Mouse (Mus musculus): ENCODE data around the gene Rnh1. TPM values are rescaled to one million over a fixed set of nuclear protein-coding genes. Genes with fewer than 3 reads are reported as not detected.

The Rnh1 gene
- polyA plus RNA-seq, 1 experiment = 162 TPM

DNA sequence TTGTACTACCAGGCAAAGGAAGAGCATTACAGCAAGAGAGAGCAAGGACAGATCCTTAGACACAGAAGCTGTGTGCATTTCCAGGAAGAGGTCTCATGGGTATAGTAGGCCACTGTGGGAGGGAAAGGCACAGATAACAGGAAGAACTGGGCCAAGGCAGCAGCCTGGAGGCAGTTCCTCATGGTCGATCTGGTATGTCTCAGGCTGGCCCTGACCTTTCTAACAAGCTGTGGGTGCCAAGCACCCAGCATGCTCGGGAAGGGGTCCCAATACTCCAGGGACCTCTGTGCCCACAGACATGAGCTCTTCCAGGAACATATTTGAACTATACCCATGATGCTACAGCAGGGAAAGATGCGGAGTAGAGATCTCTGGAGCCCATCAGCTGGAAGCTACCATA, 31.9 kb upstream of the Rnh1 start:
- Histone ChIP-seq H3K4me3 (ENCODE audit: low read depth, low read length) (no peak overlapping the region), H3K4me1 (ENCODE audit: control insufficient read depth, insufficient read depth, insufficient read length, low read length) (no peaks in the 10 kb centered on the region), H3K36me3 (ENCODE audit: control insufficient read depth, insufficient read depth, low read length) (no peaks in the 10 kb centered on the region), H3K27ac (ENCODE audit: insufficient read depth, low read depth, low read length) (no peak overlapping the region), H3K27me3 (ENCODE audit: control insufficient read depth, insufficient read depth, low read length) (no peaks in the 10 kb centered on the region)
- TF ChIP-seq POLR2A (IDR thresholded peaks at IDR 0.05; ENCODE audit: low read depth, low read length) (no peak), CTCF (IDR thresholded peaks at IDR 0.05; ENCODE audit: extremely low read depth, insufficient read length, insufficient replicate concordance, low read depth, low read length) (no peak)
- WGBS = 56% methylated on average over 3 of the region's 3 CpGs

DNA sequence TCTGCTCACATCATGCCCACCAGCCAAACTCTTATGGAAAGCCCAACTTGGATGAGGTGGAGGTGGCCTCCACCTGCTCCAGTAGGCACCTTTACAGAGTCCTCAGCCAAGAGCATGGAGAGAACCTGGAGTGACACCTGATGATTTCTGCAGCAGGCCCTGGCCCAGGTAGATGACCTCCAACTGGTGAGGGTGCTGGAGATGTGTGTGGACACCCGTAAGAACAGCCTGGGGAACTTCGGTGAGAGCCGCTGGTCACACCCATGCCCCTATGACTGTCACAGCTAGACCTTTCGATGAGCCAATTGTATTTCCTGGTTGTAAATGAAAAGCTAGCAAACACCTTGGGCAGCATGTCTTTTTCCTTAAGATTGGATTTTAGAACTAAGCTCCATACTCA, 25.5 kb upstream of the Rnh1 start:
- WGBS = 49% methylated on average over 4 of the region's 4 CpGs
- H3K4me3 ChIP-seq (ENCODE audit: low read depth, low read length) = no peak overlapping the region
- TF ChIP-seq POLR2A (IDR thresholded peaks at IDR 0.05; ENCODE audit: low read depth, low read length) = no peak
- no peak for TF ChIP-seq CTCF (IDR thresholded peaks at IDR 0.05; ENCODE audit: extremely low read depth, insufficient read length, insufficient replicate concordance, low read depth, low read length)
- H3K27me3 ChIP-seq (ENCODE audit: control insufficient read depth, insufficient read depth, low read length) = no peaks in the 10 kb centered on the region
- H3K27ac ChIP-seq (ENCODE audit: insufficient read depth, low read depth, low read length) = no peak overlapping the region
- peaks cover 11% of the 10 kb centered on the region for H3K4me1 ChIP-seq (ENCODE audit: control insufficient read depth, insufficient read depth, insufficient read length, low read length)
- H3K36me3 ChIP-seq (ENCODE audit: control insufficient read depth, insufficient read depth, low read length) = no peaks in the 10 kb centered on the region

DNA sequence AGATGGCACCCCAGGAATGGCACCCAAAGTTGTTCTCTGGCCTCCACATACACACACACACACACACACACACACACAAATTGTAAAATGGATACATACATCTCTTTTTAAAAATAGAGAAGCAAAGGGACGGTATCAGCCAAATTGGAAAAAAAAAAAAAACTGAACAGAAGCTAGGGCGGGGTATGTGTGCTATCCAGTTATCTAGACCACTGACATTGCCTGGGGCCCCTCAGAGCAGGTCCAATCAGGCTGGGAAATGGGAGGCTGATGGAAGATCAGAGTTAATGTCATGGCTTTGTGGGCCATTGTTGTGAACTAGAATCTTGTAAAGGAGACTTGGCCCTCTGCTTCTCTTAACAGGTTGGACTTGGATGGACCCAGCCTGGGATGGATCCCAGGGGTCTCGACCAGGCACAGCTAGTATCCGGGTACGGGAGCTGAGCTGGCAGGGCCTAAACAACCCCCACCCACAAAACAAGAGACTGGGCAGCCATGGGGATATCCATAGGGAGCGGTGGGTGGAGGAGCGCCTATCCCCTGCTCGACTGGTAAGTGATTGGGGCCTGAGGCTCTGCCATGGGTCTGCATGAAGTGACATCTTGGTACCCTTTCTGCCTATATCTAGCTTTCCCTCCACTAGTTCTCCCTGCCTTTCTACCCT, 24.1 kb upstream of the Rnh1 start:
- TF ChIP-seq CTCF (IDR thresholded peaks at IDR 0.05; ENCODE audit: extremely low read depth, insufficient read length, insufficient replicate concordance, low read depth, low read length) (no peak), POLR2A (IDR thresholded peaks at IDR 0.05; ENCODE audit: low read depth, low read length) (no peak)
- H3K36me3 ChIP-seq (ENCODE audit: control insufficient read depth, insufficient read depth, low read length) = peaks cover 5% of the 10 kb centered on the region
- 98% methylated on average over 8 of the region's 8 CpGs for WGBS

GRCm38 (mm10) chr7:141195754-141196153, 23.1 kb upstream of the Rnh1 start:
- H3K27ac ChIP-seq (ENCODE audit: insufficient read depth, low read depth, low read length) = no peak overlapping the region
- WGBS = 72% methylated on average over 2 of the region's 2 CpGs
- TF ChIP-seq CTCF (IDR thresholded peaks at IDR 0.05; ENCODE audit: extremely low read depth, insufficient read length, insufficient replicate concordance, low read depth, low read length) (no peak), POLR2A (IDR thresholded peaks at IDR 0.05; ENCODE audit: low read depth, low read length) (no peak)
- H3K36me3 ChIP-seq (ENCODE audit: control insufficient read depth, insufficient read depth, low read length) = peaks cover 15% of the 10 kb centered on the region
- H3K4me3 ChIP-seq (ENCODE audit: low read depth, low read length) = no peak overlapping the region
- H3K27me3 ChIP-seq (ENCODE audit: control insufficient read depth, insufficient read depth, low read length) = no peaks in the 10 kb centered on the region
- H3K4me1 ChIP-seq (ENCODE audit: control insufficient read depth, insufficient read depth, insufficient read length, low read length) = peaks cover 17% of the 10 kb centered on the region

More for the DNA sequence above, 24.1 kb upstream of the Rnh1 start:
- no peaks in the 10 kb centered on the region for H3K27me3 ChIP-seq (ENCODE audit: control insufficient read depth, insufficient read depth, low read length)
- peaks cover 17% of the 10 kb centered on the region for H3K4me1 ChIP-seq (ENCODE audit: control insufficient read depth, insufficient read depth, insufficient read length, low read length)
- no peak overlapping the region for H3K27ac ChIP-seq (ENCODE audit: insufficient read depth, low read depth, low read length)
- no peak overlapping the region for H3K4me3 ChIP-seq (ENCODE audit: low read depth, low read length)

- WGBS = 2% methylated on average over 28 of the region's 28 CpGs
- peak overlapping the region; percentile 83; the same call in 1 of the 2 replicates for H3K27ac ChIP-seq (ENCODE audit: insufficient read depth, low read depth, low read length)
- TF ChIP-seq POLR2A (IDR thresholded peaks at IDR 0.05; ENCODE audit: low read depth, low read length) = peak; percentile 44; the same call in 1 of the 2 replicates
- TF ChIP-seq CTCF (IDR thresholded peaks at IDR 0.05; ENCODE audit: extremely low read depth, insufficient read length, insufficient replicate concordance, low read depth, low read length) = no peak
These were observed 22.2 kb upstream of the Rnh1 start for GRCm38 (mm10) chr7:141194830-141195229.

GRCm38 (mm10) chr7:141194409-141194808, 21.8 kb upstream of the Rnh1 start:
- Histone ChIP-seq H3K4me1 (ENCODE audit: control insufficient read depth, insufficient read depth, insufficient read length, low read length) (peaks cover 17% of the 10 kb centered on the region), H3K36me3 (ENCODE audit: control insufficient read depth, insufficient read depth, low read length) (peaks cover 27% of the 10 kb centered on the region), H3K27ac (ENCODE audit: insufficient read depth, low read depth, low read length) (peak overlapping the region; percentile 83), H3K27me3 (ENCODE audit: control insufficient read depth, insufficient read depth, low read length) (no peaks in the 10 kb centered on the region), H3K4me3 (ENCODE audit: low read depth, low read length) (peak overlapping the region; percentile 81)
- under 1% methylated on average over 23 of the region's 23 CpGs for WGBS
- no peak for TF ChIP-seq POLR2A (IDR thresholded peaks at IDR 0.05; ENCODE audit: low read depth, low read length)
- no peak for TF ChIP-seq CTCF (IDR thresholded peaks at IDR 0.05; ENCODE audit: extremely low read depth, insufficient read length, insufficient replicate concordance, low read depth, low read length)

More at GRCm38 (mm10) chr7:141194830-141195229, 22.2 kb upstream of the Rnh1 start:
- Histone ChIP-seq H3K36me3 (ENCODE audit: control insufficient read depth, insufficient read depth, low read length) (peaks cover 23% of the 10 kb centered on the region), H3K4me3 (ENCODE audit: low read depth, low read length) (peak overlapping the region; percentile 81), H3K4me1 (ENCODE audit: control insufficient read depth, insufficient read depth, insufficient read length, low read length) (peaks cover 17% of the 10 kb centered on the region), H3K27me3 (ENCODE audit: control insufficient read depth, insufficient read depth, low read length) (no peaks in the 10 kb centered on the region)

DNA sequence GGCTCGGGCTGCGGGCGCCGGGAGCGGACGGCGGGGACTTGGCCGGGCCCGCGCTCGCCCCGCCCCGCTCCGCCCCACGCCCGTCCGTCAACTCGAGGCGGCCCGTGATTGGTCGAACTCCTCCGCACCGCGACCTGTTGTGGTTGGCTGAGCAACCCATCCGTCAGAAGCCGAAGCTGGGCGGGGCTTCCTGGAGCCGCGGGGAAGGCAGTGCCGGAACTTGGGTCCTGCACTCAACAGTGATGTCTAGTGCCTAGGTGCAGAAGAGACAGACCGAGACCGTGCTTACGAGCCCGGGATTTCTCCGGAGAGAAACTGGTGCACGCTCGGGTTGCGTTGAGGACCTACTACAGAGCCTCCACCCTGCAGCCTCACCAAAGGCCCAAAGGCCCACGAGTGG, 21.3 kb upstream of the Rnh1 start, which contains the start of the genes Hras and Lrrc56:
Hras (minus strand) TSS at position 58 of the 400 bp plus-strand sequence.
Lrrc56 (plus strand) TSS at position 210 of the 400 bp plus-strand sequence.
- Histone ChIP-seq H3K4me3 (ENCODE audit: low read depth, low read length) (peak within 1 kb of the TSS; percentile 96), H3K36me3 (ENCODE audit: control insufficient read depth, insufficient read depth, low read length) (peaks cover 28% of the 10 kb centered on the region), H3K27ac (ENCODE audit: insufficient read depth, low read depth, low read length) (peak within 1 kb of the TSS; percentile 83), H3K4me1 (ENCODE audit: control insufficient read depth, insufficient read depth, insufficient read length, low read length) (peaks cover 17% of the 10 kb centered on the region), H3K27me3 (ENCODE audit: control insufficient read depth, insufficient read depth, low read length) (no peaks in the 10 kb centered on the region)
- no peak for TF ChIP-seq CTCF (IDR thresholded peaks at IDR 0.05; ENCODE audit: extremely low read depth, insufficient read length, insufficient replicate concordance, low read depth, low read length)
- TF ChIP-seq POLR2A (IDR thresholded peaks at IDR 0.05; ENCODE audit: low read depth, low read length) = peak; percentile 87
- under 1% methylated on average over 34 of the region's 39 CpGs for WGBS

Data from small intestine, adult 2 months (tissue).